Mouse (Mus musculus) ES-Bruce4 (cell line): ENCODE measurements at regions not wholly inside any gene's neighbourhood (a gene's known extent, or its start where the extent isn't known, plus 50 kb on each side); places are given as distances from the start of the nearest gene placed in this dataset.

Source experiments
- H3K27ac ChIP-seq: 2 replicates; pipeline ENCODE4 v1.5.1; 2012; ENCODE audit warnings: low read length, inconsistent platforms; ENCODE audit not compliant: insufficient read depth
- H3K27me3 ChIP-seq: 2 replicates; pipeline ENCODE4 v1.6.1; 2012; ENCODE audit warnings: mild to moderate bottlenecking, low read length, inconsistent platforms; ENCODE audit not compliant: control insufficient read depth, poor library complexity, insufficient read depth, severe bottlenecking
- H3K36me3 ChIP-seq: 2 replicates; pipeline ENCODE4 v1.6.1; 2012; ENCODE audit warnings: inconsistent platforms, mild to moderate bottlenecking, low read length, moderate library complexity; ENCODE audit not compliant: control insufficient read depth, poor library complexity, insufficient read depth, severe bottlenecking
- H3K4me1 ChIP-seq: one replicate; pipeline ENCODE4 v1.8.1; 2011; ENCODE audit warnings: low read length; ENCODE audit not compliant: control insufficient read depth, insufficient read depth
- H3K4me3 ChIP-seq: 2 replicates; pipeline ENCODE4 v1.5.1; 2011; ENCODE audit warnings: low read depth, mild to moderate bottlenecking, low read length
- H3K9ac ChIP-seq: 2 replicates; pipeline ENCODE4 v1.6.1; 2012; ENCODE audit warnings: low read depth, mild to moderate bottlenecking, inconsistent platforms; ENCODE audit not compliant: poor library complexity, severe bottlenecking
- H3K9me3 ChIP-seq: replicated peaks from 2 replicates; pipeline ENCODE4 v1.6.1; 2012; ENCODE audit warnings: mild to moderate bottlenecking, low read length, inconsistent platforms; ENCODE audit not compliant: control insufficient read depth, poor library complexity, insufficient read depth, severe bottlenecking
- CTCF ChIP-seq: IDR thresholded peaks from one replicate; pipeline ENCODE4 v1.8.1; 2011; ENCODE audit warnings: low read depth, low read length
- EP300 ChIP-seq: IDR thresholded peaks from 2 replicates; pipeline ENCODE4 v1.6.1; 2011; ENCODE audit warnings: low read depth, low read length; ENCODE audit not compliant: insufficient read depth
- POLR2A ChIP-seq: IDR thresholded peaks from one replicate; pipeline ENCODE4 v1.8.1; 2011; ENCODE audit warnings: low read length; ENCODE audit not compliant: insufficient read depth

- H3K4me3 ChIP-seq: no peak overlapping the region
- H3K27ac ChIP-seq: no peak overlapping the region
- no peak for TF ChIP-seq CTCF
- TF ChIP-seq EP300: no peak
- TF ChIP-seq POLR2A: no peak
- no peaks in the 10 kb centered on the region for H3K36me3 ChIP-seq
- no peaks in the 10 kb centered on the region for H3K4me1 ChIP-seq
- no peaks in the 10 kb centered on the region for H3K27me3 ChIP-seq
- H3K9me3 ChIP-seq: no peaks in the 10 kb centered on the region
- no peak overlapping the region for H3K9ac ChIP-seq
Observed at GRCm38 (mm10) chr10:118004362-118004958, 137.2 kb upstream of the Mdm1 start.

DNA sequence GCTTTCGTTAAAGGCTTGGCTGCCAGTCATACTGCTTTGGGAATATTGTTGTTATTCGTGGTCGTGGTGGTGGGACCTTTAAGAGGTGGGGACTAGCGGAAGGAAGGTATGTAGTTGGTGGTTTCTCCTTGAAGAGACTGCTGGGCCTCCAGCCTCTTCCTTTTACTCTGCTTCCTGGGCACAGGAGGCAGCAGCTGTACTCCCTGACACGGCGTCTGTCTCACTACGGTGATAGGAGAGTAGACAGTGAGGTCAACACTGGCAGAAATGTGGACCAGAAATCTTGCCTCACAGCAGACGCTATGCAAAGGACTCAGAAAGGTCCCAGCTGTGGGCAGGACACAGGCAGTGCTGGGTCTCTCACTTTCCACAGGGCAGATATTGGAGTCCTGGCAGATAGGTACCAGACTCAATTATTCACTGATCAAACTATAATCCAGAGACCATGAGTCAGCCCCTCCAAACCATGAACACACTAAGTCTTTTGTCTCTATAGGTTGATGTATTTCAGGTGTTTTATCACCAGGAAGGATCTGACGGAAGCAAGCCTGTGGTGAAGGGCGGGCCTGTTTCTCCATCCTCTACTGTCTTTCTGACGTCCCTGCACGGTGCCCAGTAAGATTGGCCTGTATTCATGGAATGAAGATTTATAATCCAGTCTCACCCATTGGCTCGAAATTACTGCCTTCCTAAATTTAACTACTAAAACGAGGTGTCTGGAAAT lies 134.6 kb upstream of the Mdm1 start:
- Histone ChIP-seq H3K27ac (no peak overlapping the region), H3K4me3 (no peak overlapping the region), H3K9ac (no peak overlapping the region), H3K9me3 (peaks cover 2% of the 10 kb centered on the region), H3K4me1 (no peaks in the 10 kb centered on the region), H3K36me3 (no peaks in the 10 kb centered on the region), H3K27me3 (no peaks in the 10 kb centered on the region)
- no peak for TF ChIP-seq CTCF
- TF ChIP-seq POLR2A: no peak
- TF ChIP-seq EP300: no peak

DNA sequence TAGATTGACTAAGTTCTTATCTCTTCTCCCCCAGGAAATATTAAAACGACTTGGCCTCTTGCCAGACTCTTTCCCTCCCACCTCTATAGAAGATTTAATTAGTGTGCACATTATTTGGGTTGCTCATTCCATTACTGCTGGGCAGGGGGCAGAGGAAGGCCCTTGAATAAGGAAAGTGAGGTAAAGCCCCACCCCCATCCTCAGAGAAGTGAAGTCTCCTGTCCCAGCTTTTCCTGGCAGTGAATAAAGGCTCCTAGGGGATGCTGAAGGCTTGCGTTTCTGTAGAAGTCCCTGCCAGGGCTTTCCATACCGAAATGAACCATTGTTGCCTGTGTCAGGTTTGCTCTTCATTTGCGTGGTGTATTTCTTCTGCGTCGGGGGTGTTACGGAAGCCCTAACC lies 133.8 kb upstream of the Mdm1 start:
- no peak overlapping the region for H3K27ac ChIP-seq
- H3K4me3 ChIP-seq: no peak overlapping the region
- H3K9ac ChIP-seq: no peak overlapping the region
- peaks cover 2% of the 10 kb centered on the region for H3K9me3 ChIP-seq
- no peaks in the 10 kb centered on the region for H3K36me3 ChIP-seq
- no peak for TF ChIP-seq POLR2A
- TF ChIP-seq EP300: no peak
- no peak for TF ChIP-seq CTCF
- H3K4me1 ChIP-seq: no peaks in the 10 kb centered on the region
- no peaks in the 10 kb centered on the region for H3K27me3 ChIP-seq

- TF ChIP-seq CTCF: no peak
- no peak for TF ChIP-seq POLR2A
- no peak for TF ChIP-seq EP300
Observed at GRCm38 (mm10) chr10:118011687-118012567, 129.7 kb upstream of the Mdm1 start.

DNA sequence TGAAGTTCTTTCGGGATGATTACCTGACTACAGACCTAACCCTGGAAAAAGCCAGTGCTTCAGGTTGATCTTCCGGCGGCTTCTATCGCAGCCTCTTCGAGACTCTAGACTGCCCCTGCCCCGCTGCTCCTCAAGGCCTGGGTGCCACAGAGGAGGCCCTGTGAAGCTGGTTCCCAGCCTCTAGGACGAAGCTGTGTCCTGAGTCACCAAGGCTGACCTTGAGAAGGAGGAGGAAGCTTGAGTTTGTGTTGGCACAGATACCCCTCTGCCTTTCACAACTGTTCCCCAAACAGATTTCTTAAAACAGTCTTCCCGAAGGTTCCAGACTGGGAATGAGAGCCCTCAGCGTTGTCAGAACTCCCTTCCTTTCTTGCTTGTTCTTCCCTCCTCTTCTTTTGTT lies 112.8 kb upstream of the Mdm1 start:
- Histone ChIP-seq H3K4me3 (no peak overlapping the region), H3K9me3 (no peaks in the 10 kb centered on the region; the same call in 1 of the 2 replicates), H3K9ac (no peak overlapping the region), H3K27ac (no peak overlapping the region), H3K27me3 (no peaks in the 10 kb centered on the region), H3K4me1 (no peaks in the 10 kb centered on the region), H3K36me3 (no peaks in the 10 kb centered on the region)
- TF ChIP-seq POLR2A: no peak
- TF ChIP-seq EP300: no peak
- no peak for TF ChIP-seq CTCF

More at GRCm38 (mm10) chr10:118011687-118012567, 129.7 kb upstream of the Mdm1 start:
- H3K27ac ChIP-seq: no peak overlapping the region
- no peak overlapping the region for H3K9ac ChIP-seq
- H3K4me3 ChIP-seq: no peak overlapping the region
- H3K4me1 ChIP-seq: no peaks in the 10 kb centered on the region
- no peaks in the 10 kb centered on the region for H3K36me3 ChIP-seq
- H3K9me3 ChIP-seq: peaks cover 2% of the 10 kb centered on the region
- H3K27me3 ChIP-seq: no peaks in the 10 kb centered on the region

- Histone ChIP-seq H3K36me3 (no peaks in the 10 kb centered on the region), H3K4me1 (no peaks in the 10 kb centered on the region), H3K9ac (no peak overlapping the region), H3K27ac (no peak overlapping the region), H3K27me3 (no peaks in the 10 kb centered on the region), H3K4me3 (no peak overlapping the region), H3K9me3 (peaks cover 2% of the 10 kb centered on the region)
- TF ChIP-seq EP300 (no peak), POLR2A (no peak), CTCF (no peak)
Observed at GRCm38 (mm10) chr10:118034401-118034800, 107.2 kb upstream of the Mdm1 start.
